Mouse (Mus musculus): ENCODE data around the gene Sh3rf3.

- TF ChIP-seq CTCF (IDR thresholded peaks at IDR 0.05; ENCODE audit: low read depth) (no peak), EP300 (optimal IDR thresholded peaks at IDR 0.05) (no peak)
Observed at GRCm38 (mm10) chr10:58942819-58943218, 129.7 kb downstream of the Sh3rf3 start.
